Mouse (Mus musculus): ENCODE data around the gene Tapbpl.

GRCm38 (mm10) chr6:125266091-125266490, 34.4 kb upstream of the Tapbpl start:
- no peak for TF ChIP-seq POLR2A (IDR thresholded peaks at IDR 0.05; ENCODE audit: low read depth, low read length)
- no peak for TF ChIP-seq CTCF (IDR thresholded peaks at IDR 0.05; ENCODE audit: extremely low read depth, insufficient read length, insufficient replicate concordance, low read depth, low read length)
